Mouse (Mus musculus) cerebellum, adult 8-10 months (tissue): Measurements from ENCODE around the gene Chrnb2.
A peak's percentile ranks its signal among the peaks of the same experiment; 100 is the strongest.
"Not testable (repeated sequence)": the region's sequence is repeated elsewhere in the genome, so short reads cannot be mapped to it uniquely, and the experiment has no call there.

ENCODE experiments used
- DNase-seq: peaks from one replicate; pipeline ENCODE4 v3.0.0; 2022

Chrnb2 gene

DNA sequence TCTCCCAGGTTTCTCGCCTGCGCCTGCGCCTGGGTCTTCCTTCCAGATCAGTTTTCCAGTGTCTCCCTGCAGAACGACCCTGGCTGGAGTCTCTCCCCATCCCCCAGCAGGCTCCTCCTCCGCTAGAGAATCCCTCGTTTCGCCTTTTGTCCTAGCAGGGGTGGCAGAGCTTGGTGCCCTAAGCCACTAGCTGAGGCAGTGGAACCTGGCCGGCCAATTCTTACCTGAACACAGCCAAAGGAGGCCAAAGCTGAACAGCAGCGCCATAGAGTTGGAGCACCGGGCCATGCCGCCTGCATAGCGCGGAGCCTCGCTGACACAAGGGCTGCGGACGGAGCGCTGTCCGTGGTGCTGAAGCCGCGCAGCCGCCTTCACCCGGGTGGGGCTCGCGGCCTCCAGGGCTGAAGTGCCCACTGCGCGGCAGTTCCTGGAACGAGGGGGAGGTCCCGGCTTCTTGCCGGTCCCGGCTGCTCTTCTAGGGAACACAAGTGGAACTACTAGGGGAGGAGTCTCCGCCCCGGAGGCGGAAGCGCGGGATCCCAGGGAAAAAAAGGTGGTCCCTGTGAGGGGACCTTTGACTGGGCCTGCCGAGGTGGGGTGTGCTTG, at the start of gene Chrnb2:
Gene Chrnb2 (minus strand): TSS at position 514 of the 606 bp plus-strand sequence.
- DNase-seq, result peak; percentile 57

DNA sequence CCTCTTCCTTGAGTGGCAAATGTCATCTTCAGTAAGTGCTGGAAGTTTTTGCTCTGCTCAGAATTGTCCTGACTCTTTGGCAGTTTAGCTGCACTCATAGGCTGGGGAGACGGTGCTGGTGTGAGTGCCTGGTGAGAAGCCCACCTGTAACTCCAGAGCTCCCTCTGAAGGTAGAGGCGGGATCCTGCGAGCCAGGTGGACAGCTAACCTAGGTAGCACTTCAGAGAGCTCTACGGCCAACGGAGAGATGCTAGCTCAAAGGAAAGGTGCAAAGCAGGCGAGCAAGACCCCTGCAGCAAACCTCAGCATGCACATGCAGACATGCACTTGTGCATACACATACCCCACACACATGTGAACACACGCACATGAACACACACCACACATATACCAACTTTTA, 49.6 kb upstream of the Chrnb2 start:
- DNase-seq, result no peak

DNA sequence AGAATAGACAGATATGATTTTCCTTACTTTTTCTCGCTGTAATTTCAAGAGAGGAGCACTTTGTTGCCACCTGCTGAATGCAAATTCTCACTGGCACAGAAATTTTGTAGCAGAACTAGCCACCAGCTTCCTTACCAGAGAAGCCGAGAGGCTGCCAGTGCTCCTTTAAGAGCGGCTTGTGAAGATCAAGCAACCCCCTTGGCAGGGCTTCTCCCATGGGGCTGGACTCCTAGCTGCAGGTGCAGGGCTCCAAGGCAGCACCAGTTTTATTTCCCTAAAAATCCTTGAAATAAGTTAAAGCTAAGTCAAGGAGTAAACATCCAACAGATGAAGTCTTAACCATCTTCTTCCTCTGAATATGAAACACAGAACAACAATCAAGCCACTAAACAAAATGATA, 47.7 kb upstream of the Chrnb2 start:
- DNase-seq, result no peak

DNA sequence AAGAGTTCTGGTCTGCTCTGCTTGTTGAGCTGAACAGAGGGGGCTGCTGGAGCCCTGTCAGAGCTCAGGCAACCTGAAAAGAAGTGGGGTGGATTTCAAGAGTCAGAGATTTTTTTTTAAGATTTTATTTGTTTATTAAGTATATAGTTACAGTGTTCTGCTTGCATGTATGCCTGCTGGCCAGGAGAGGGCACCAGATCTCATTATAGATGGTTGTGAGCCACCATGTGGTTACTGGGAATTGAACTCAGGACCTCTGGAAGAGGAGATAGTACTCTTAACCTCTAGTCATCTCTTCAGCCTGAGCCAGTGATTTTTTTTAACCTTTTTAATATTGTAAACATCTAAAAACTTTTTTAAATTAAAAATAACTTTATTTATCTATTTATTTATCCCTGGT, 46.4 kb upstream of the Chrnb2 start:
- DNase-seq, result no peak

DNA sequence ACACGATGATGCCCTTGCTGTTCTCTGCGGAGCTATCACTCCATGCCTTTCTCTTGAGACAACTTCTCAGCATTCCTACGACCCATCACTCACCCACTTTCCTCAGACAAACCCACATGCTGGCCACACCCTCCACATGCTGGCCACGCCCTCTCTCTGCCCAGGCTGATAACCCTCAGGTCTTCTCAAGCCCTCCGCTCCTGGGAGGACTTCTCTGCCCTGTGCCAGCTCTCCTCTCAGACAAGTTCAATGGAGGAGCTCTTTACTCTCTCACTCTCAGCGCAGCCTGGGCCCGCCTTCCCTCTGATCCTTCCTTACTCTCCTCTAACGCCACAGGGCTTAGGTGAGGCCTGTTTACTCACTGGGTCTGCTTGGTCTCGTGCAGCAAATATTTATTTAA, 44.2 kb upstream of the Chrnb2 start:
- no peak for DNase-seq

DNA sequence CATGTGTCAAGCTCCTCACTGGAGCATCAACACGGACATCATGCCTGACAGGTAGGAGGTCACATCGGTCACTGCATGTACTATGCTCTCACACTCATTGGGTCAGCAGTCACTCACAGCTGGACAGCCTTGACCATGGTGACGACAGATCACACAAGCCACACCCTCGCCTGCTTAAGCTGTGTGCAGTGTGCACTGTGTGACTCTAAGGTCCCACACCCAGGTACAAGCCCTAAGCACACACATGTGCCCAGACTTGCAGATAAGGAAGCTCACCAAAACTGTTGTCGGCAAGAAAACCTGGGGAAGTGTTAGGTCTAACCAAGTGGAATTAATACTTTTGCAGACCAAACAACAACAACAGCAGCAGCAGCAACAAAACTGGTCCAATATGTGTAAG, 43.4 kb upstream of the Chrnb2 start:
- DNase-seq, result no peak

DNA sequence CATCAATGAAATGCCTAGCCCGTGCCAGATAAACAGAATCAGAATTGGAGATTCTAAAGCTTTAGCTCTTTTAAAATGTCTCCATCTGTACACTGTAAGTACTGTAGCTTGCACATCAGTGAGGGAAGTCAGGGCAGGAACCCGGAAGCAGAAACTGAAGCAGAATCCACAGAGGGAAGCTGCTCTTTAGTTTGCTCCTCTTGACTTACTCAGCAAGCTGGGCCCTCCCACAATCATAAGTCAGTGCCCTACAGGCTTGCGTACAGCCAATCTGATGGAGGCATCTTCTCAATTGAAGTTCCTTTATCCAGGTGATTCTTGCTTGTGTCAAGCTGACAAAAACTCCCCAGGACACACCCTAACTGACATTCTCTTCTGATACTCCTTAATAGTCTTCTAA, 42.7 kb upstream of the Chrnb2 start:
- DNase-seq, result no peak

DNA sequence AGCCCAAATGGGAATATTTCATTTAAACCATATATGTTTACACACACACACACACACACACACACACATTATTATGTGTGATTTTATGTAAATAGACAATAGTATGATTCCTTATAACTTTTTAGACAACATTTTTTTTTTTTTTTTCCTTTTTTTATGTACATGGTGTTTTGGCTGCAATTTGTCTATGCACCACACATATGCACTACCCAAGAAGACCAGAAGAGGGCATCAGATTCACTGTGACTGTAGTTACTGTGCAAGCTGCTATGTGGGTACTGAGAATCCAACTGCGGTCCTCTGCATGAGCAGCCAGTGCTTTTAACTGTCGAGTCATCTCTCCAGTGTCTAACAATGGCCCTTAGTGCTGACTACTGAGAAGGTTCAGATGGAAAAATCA, 42.3 kb upstream of the Chrnb2 start:
- DNase-seq, result no peak

DNA sequence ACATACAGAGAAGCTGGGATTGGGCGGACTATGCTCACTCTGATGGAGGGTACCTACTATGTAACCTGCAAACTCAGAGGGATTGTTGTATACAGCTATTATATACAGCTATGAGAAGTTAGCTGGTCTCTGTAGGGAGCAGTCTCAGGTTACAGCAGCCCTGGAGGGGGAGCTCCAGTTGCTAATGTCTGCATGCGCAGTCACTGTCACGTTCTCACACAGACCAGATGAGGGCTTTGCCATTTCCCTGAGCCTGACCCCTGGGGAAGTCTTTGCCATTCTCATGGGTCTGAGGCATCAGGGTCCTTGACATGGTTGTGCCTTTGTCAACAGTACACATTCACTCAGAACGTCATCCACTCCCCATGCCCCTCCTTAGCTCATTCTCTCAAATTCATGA, 40.7 kb upstream of the Chrnb2 start:
- no peak for DNase-seq

DNA sequence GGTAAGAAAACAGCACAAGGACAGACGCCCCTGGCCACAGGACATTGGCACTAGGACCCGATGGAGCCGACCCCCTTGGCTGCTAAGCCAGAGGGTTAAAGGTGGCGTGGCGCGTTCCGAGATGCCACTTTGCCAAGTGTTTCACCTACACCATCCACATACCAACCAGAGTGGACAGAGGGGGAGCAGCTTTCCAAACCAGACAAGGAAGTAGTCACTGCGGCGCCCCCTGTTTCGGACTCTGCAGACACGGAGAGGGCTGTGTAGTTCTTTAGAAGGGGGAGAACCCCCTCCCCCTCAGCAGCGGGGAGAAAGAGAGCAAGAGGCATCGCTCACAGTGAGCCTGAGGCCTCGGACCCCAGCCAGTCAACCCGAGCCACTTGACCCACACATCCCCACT, 38.4 kb upstream of the Chrnb2 start:
- no peak for DNase-seq

DNA sequence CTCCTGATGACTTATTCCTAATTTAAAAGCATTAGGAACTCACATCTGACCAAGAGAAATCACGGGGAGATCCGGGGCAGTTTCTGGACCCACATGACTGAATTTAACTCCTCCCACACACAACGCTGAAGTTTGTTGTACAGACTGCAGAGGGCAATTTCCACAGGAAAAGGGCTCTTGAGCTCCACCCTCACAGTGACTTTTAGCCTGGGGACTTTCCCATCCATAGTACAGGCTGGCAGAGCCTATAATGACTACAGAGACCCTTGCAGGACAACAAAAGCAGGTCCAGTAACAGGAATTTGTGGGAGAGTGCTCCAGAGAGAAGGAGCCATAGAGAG, 37.0 kb upstream of the Chrnb2 start:
- no peak for DNase-seq

DNA sequence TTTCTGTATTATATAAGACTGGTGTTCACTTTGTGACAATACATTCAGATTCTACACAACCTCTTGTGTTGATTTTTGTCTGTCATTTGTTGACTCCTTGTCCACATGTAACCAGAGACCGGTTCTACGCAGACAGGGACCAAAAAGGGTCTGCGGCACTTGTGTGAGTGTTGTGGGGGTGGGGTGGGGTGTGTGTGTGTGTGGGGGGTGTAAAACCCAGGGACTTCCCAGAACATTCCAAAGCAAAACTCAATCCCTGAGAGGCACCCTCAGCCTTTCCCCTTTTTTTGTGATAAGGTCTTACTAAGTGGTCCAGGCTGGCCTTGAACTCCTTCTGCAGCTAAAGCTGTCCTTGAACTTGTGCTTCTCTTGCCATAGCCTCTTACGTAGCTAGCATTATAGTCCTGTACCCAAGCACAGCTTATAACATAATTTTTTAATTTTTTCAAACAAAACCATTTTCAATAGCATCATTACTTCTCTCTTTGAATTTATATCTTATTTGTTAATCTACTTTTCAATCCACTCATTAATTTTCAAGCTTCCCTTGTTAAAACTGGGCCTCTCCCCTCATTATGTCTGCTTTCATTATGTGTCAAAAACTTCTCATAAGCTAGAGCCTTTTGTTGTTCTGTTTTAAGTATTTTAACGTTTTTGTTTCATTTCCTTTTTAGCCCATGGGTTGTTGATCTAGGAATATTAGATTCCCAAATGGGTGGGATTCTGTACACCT, 36.5 kb upstream of the Chrnb2 start:
- no peak for DNase-seq

DNA sequence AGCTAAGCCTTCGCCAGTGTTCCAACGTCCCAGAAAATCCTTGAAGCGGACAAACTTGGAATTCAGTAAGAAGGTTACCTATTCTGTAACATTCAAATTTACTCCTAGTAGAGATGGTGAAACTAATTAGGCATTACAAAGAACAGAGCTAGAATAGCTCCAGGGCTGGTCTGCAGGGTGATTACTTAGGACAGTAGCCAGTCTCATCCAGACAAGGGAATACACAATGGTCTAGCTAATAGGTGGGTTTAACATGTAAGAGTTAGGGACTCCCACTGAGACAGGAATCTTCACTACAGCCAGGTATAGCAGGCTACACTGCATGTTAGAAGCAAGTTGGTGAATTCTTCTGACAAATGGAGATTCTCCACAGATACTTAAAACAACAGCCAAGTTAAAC, 35.6 kb upstream of the Chrnb2 start:
- not testable (repeated sequence) for DNase-seq

DNA sequence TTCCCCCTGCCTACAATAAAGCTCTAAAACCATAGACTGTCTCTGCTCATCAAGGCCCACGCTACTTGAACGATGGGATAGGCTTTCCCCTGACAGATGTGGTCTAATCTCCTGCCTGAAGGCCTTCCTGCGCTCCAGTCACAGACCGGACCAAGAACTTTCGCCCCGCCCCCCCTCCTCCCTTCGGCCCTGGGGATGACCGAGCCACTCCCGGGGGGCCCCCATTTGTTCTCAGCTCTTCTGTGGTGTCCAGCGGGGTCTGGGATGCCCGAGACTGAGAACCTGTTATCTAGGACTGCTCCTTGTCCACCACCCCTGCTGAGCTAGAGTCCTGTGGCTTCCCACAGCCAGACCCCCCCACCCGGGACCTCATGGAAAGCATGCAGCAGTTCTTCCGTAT, 35.0 kb upstream of the Chrnb2 start:
- DNase-seq, result no peak

DNA sequence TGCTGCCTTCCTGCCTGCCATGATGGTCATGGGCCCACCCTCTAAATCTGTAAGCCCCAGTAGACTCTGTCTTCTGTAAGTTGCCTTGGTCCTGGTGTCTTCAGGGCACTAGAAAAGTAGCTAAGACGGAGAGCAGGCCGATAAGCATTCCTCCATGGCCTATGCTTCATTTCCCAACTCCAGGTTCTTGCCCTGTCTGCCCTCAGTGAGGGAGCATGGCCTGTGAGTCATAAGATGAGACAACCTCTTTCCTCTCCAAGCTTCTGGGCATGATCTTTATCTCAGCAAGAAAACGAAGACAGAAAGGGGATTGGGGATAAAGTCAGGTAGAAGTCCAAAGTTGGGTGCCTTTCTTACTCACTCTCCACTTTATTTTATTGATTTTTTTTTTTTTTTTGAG, 34.1 kb upstream of the Chrnb2 start:
- no peak for DNase-seq

DNA sequence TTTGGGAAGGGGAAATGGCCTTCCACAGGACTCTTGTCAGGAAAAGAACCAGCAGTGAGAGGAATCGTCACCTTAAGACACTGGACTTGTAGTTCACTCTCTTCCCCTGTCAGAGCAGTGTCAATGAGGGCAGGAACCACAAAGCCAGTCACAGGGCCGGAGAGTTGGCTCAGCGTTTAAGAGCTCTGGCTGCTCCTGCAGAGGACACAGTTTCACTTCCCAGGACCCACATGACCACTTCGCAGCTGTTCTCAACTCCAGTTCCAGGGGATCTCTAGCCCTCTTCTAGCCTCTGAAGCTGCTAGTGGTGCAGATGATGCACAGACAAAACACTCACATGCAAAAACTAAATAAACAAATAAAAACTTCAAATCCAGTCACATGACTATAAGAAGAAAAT, 31.9 kb upstream of the Chrnb2 start:
- no peak for DNase-seq

DNA sequence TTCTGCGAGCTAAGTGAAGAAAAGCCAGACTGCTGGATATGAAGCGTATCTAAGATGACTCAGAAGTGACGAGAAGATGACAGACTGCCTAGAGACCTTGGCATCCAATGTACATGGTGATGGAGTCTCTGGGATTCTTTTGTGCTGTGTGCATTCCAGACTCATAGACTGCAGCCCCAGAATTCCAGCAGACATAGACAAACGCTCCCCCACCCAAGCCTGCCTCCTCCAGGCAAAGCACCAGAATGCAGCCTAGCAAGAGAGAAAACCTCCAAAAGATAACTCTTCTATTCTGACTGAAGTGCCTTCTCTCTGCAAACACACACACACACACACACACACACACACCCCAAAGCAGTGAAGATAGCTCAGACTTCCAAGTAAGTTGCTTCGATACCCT, 31.3 kb upstream of the Chrnb2 start:
- no peak for DNase-seq

DNA sequence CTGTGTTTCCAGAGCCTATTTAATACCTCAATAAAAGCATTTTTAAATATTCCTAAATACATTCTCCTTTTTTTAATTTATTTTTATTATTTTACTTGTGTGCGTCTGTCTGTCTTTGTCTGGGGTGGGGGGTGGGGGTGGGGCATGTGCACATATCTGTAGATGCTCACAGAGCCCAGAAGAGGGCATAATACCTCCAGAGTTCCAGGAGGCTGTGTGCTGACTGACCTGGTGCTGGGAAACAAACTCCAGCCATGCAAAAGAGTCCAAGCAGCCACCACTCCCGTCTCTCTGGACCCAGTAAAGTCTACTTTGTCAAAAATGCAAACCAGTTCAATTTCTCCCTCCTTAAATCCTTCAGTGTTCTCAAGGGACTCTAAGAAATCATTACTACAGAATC, 30.2 kb upstream of the Chrnb2 start:
- no peak for DNase-seq

DNA sequence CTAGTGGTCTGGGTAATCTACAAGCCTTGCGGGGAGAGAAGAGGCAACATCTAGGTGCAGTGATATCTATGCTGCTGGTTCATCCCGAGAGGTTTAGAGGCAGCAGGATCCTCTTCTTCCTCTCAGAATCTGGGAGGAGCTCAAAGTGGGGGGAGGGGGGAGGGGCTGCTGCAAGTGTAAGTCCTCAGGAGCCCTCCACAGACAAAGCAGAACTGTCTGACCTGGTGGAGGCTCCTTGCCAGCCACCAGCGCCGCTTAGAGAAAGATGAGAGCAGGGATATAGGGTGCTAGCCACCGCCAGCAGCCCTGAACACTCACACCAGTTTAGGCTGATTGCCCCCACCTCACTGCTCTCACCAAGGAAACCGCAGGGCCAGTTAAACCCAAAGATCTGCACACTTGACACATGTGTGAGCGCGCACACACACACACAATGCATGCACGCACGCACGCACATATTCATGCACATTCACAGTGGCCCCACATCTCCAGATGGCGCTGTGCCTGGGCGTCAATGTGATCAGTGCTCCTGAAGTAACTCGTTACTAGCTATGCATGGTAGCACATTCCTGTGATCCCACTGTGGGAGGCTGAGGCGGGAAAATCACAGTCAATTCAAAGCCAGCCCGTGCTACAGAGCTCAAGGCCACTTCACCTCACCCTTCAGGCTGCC, 24.4 kb upstream of the Chrnb2 start:
- no peak for DNase-seq

DNA sequence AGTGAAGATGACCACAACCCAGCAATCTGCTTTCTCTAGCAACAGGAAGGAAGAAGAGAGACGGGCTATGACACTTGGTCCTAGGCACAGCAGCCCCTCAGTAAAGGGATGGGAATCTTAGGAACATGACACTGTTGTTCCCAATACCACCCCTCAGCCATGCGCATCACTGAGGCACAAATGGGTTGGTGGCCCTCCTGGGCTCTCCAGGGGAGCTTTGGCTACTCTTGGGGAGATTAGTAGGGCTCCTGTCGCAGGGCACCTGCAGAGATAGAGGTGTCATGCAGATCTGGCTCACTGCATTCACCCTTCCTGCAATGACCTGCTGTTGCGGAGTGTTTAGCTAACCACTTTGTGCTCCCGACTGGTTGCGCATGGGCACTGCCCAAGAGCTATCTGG, 21.8 kb upstream of the Chrnb2 start:
- no peak for DNase-seq

DNA sequence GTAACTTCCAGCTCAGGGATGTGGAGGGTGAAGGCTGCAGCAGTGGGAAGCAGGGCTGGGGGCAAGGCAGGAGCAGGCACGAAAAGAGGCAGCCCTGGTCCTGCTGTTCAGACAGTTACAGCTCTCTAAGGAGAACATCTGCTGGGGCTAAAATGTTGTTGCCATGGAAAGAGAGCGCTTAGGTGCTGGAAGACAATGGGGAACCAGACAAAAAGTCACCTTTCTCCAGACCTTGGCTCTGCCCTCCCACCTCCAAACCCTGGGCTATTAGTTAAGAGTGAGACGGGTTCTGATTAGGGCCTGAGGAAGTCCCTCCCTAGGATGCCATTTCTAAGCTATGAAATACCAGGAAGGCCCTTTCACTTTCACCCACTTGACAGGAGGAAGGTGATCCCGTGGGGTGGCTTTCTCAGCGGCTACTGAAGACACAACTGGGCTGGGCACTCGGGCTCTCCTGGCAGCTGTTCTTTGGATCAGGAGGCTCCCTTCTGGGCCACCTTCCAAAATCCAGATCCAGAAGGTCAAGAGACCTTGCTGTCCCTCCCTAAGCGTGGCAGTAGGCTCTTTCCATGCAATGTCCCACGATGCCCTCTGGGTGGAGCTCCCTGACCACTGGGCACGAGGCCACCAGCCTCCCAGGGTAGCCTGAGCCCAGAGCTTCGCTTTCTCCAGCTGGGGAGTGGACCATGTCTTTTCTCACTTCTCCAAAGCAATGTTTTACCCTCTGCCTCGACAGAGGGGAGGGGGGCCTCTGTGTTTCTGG, 20.7 kb upstream of the Chrnb2 start:
- peak; percentile 69 for DNase-seq

DNA sequence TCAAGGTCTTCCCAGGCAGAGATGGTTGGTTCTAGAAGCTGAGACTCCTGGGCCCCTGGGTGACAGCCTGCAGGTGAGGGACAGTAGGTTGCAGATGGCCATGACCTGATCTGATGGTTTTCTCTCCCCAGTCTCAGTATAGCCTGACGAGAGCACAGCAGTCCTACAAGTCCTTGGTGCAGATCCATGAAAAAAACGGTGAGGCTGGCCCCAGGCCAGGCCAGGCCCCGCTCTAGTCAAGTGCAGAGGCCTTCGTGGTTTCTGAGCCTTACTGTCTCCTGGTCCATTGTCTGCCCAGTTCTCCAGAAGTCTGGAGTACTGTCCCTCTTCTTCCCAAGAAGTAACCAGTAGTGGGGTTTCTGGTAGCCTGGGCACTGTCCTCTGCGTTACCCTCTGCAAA, 17.2 kb upstream of the Chrnb2 start:
- no peak for DNase-seq

DNA sequence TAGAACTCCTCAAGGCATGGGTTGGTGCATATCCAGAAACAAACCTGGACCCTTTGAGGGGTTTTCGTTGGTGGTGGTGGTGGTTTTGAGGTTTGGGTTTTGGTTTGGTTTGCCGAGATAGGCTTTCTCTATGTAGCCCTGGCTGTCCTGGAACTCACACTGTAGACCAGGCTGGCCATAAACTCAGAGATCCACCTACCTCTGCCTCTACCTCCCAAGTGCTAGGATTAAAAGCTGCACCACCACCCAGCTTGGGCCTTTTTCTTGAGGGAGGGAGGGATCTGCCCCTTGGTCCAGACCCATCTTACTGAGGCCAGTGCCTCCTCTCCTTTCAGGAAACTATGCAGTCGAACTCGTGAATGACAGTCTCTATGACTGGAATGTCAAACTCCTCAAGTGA, 15.7 kb upstream of the Chrnb2 start:
- no peak for DNase-seq

DNA sequence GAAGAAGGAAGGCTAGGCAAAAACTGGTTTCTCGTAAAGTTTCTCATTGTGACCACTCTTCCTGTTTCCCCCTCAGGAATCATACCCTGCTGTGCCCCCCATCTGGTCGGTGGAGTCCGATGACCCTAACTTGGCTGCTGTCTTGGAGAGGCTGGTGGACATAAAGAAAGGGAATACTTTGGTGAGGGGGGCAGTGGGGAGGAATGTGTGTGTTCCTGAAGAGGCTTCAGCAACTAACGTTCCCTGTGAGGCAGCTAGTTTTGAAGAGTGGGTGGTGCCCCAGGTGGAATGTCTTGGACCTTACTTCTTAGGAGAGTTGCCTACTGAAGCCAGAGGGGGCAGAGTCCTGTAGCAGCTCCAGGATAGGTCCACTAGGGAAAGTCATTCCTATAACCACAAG, 11.6 kb upstream of the Chrnb2 start:
- no peak for DNase-seq
